Mouse (Mus musculus) stomach, postnatal 0 days (tissue): ENCODE measurements at regions not wholly inside any gene's neighbourhood (a gene's known extent, or its start where the extent isn't known, plus 50 kb on each side); places are given as distances from the start of the nearest gene placed in this dataset.

Source experiments
- CTCF ChIP-seq: IDR thresholded peaks from 2 replicates; pipeline ENCODE4 v1.5.1; 2016; ENCODE audit warnings: antibody characterized with exemption, low read depth, mild to moderate bottlenecking, moderate library complexity
- EP300 ChIP-seq: optimal IDR thresholded peaks from 2 replicates; pipeline ENCODE3; 2016; ENCODE audit warnings: antibody characterized with exemption

DNA sequence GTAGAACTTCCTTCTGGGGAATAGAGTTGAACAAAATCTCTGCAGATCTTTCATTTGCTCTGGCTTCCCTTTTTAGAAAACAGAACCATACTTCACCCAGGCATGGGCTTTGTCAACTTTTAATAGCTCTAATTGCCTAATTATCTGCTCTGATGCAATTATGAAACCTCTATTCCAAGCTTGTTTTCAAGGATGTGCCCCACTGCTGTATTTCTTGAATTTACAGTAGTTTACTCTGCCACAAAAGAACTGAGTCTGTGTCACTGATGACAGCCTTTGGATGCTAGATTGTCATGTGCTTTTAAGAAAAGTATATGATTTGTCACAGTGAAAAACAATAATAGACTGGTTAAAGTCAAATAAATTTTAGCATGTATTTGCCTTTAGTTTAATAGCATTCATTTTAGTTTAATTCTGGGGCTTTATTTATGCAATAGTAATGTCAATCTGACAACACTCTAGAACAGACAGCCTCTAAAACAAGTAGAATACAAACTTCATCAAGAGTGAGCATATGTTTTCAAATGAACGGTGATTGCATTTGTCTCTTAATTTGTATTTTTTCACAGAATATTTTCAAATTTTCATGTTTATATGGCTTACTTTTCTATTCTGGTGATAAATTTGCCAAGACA, 964.1 kb upstream of the Nudt12 start:
- TF ChIP-seq CTCF, result no peak
- no peak for TF ChIP-seq EP300
